Mouse (Mus musculus) neural tube, embryonic 14.5 days (tissue): ENCODE measurements around the gene Ccdc105. TPM values are rescaled to one million over a fixed set of nuclear protein-coding genes. Genes with fewer than 3 reads are reported as not detected.

ENCODE experiments used
- ATAC-seq: fragments of 200-750 bp; cut with Nextera tagmentation; 2 replicates; pipeline ENCODE4 v1.8.0; 2017; ENCODE audit warnings: low read depth, mild to moderate bottlenecking, moderate TSS enrichment, moderate library complexity
- H3K27ac ChIP-seq: fragments of 300-500 bp; sonication (generic); 2 replicates; pipeline ENCODE4 v1.5.1; 2014; ENCODE audit warnings: low read depth, mild to moderate bottlenecking, control low read depth, low read length, moderate library complexity, mixed read lengths
- H3K27me3 ChIP-seq: fragments of 300-500 bp; sonication (generic); 2 replicates; pipeline ENCODE4 v1.6.1; 2014; ENCODE audit warnings: low read length; ENCODE audit not compliant: control insufficient read depth, insufficient read depth
- H3K36me3 ChIP-seq: fragments of 300-500 bp; sonication (generic); 2 replicates; pipeline ENCODE4 v1.6.1; 2014; ENCODE audit warnings: low read length, mixed read lengths; ENCODE audit not compliant: control insufficient read depth, insufficient read depth
- H3K4me1 ChIP-seq: fragments of 300-500 bp; sonication (generic); 2 replicates; pipeline ENCODE4 v1.6.1; 2014; ENCODE audit warnings: low read length; ENCODE audit not compliant: control insufficient read depth, insufficient read depth
- H3K4me2 ChIP-seq: fragments of 300-500 bp; sonication (generic); 2 replicates; pipeline ENCODE4 v1.6.1; 2014; ENCODE audit warnings: mild to moderate bottlenecking, low read depth, low read length, control low read depth
- H3K4me3 ChIP-seq: fragments of 300-500 bp; sonication (generic); 2 replicates; pipeline ENCODE4 v1.5.1; 2014; ENCODE audit warnings: low read depth, low read length, control low read depth, mixed read lengths
- H3K9ac ChIP-seq: fragments of 300-500 bp; sonication (generic); replicated peaks from 2 replicates; pipeline ENCODE4 v1.6.1; 2014; ENCODE audit warnings: low read depth, mild to moderate bottlenecking, control low read depth, low read length, mixed read lengths
- H3K9me3 ChIP-seq: fragments of 300-500 bp; sonication (generic); 2 replicates; pipeline ENCODE4 v1.6.1; 2016; ENCODE audit warnings: low read length; ENCODE audit not compliant: control insufficient read depth
- whole genome bisulfite sequencing: fragments of 180-500 bp; shearing (Covaris S2); extraction: QIAGEN DNeasy Blood & Tissue Kit; methylation state at CpG from one replicate; pipeline ENCODE4 v1.1.7; 2014; 5-methylcytosine and 5-hydroxymethylcytosine counted together
- polyA plus RNA-seq: library from polyadenylated mRNA; unstranded; fragments of >200 nt; fragmentation: Nextera tagmentation; extraction: Ambion mirVana; gene quantifications from 2 replicates; pipeline ENCODE4 v1.2.1, GENCODE M21; 2014

Ccdc105 gene
- polyA plus RNA-seq, 1 experiment from 2014 or later, result 0.20 TPM

GRCm38 (mm10) chr10:78722654-78723053 lies 30.2 kb downstream of the Ccdc105 start:
- Histone ChIP-seq H3K4me1 (0 out of 2 replicates have a peak, but pooled peaks cover 3% of the 10 kb centered on the region), H3K27ac (no peak overlapping the region), H3K36me3 (no peaks in the 10 kb centered on the region), H3K27me3 (no peaks in the 10 kb centered on the region), H3K9ac (no peak overlapping the region), H3K4me2 (no peak overlapping the region), H3K9me3 (no peaks in the 10 kb centered on the region), H3K4me3 (no peak overlapping the region)
- ATAC-seq, result no peak
- 52% methylated on average over 2 of the region's 2 CpGs for WGBS

- ATAC-seq, result no peak
- H3K27me3 ChIP-seq, result no peaks in the 10 kb centered on the region
- no peak overlapping the region for H3K4me2 ChIP-seq
- H3K36me3 ChIP-seq, result no peaks in the 10 kb centered on the region
- H3K9ac ChIP-seq, result no peak overlapping the region
- H3K9me3 ChIP-seq, result no peaks in the 10 kb centered on the region
- 90% methylated on average over 5 of the region's 5 CpGs for WGBS
- no peak overlapping the region for H3K27ac ChIP-seq
- H3K4me1 ChIP-seq, result 0 out of 2 replicates have a peak, but pooled peaks cover 3% of the 10 kb centered on the region
- H3K4me3 ChIP-seq, result no peak overlapping the region
These were observed 30.8 kb downstream of the Ccdc105 start for GRCm38 (mm10) chr10:78722036-78722435.

GRCm38 (mm10) chr10:78718056-78718455 lies 34.8 kb downstream of the Ccdc105 start, which contains the start of gene Casp14:
Gene Casp14 (minus strand): TSS chr10:78718294.
- no peak within 1 kb of the TSS for H3K27ac ChIP-seq
- H3K4me1 ChIP-seq, result no peaks in the 10 kb centered on the region
- H3K9me3 ChIP-seq, result no peaks in the 10 kb centered on the region
- H3K27me3 ChIP-seq, result no peaks in the 10 kb centered on the region
- no peaks in the 10 kb centered on the region for H3K36me3 ChIP-seq
- no peak within 1 kb of the TSS for H3K9ac ChIP-seq
- 75% methylated on average over 11 of the region's 11 CpGs for WGBS
- H3K4me3 ChIP-seq, result no peak within 1 kb of the TSS
- ATAC-seq, result no peak
- H3K4me2 ChIP-seq, result no peak within 1 kb of the TSS

- no peak overlapping the region for H3K4me2 ChIP-seq
- H3K4me1 ChIP-seq, result no peaks in the 10 kb centered on the region
- no peaks in the 10 kb centered on the region for H3K27me3 ChIP-seq
- H3K9ac ChIP-seq, result no peak overlapping the region
- H3K4me3 ChIP-seq, result no peak overlapping the region
- no peak for ATAC-seq
- H3K27ac ChIP-seq, result no peak overlapping the region
- no peaks in the 10 kb centered on the region for H3K36me3 ChIP-seq
- no peaks in the 10 kb centered on the region for H3K9me3 ChIP-seq
These were observed 36.6 kb downstream of the Ccdc105 start for GRCm38 (mm10) chr10:78716231-78716630.

- no peak for ATAC-seq
- 95% methylated on average over 7 of the region's 7 CpGs for WGBS
- no peak overlapping the region for H3K27ac ChIP-seq
- H3K4me2 ChIP-seq, result no peak overlapping the region
- no peaks in the 10 kb centered on the region for H3K27me3 ChIP-seq
- no peaks in the 10 kb centered on the region for H3K4me1 ChIP-seq
- no peak overlapping the region for H3K4me3 ChIP-seq
- H3K36me3 ChIP-seq, result no peaks in the 10 kb centered on the region
- H3K9me3 ChIP-seq, result no peaks in the 10 kb centered on the region
- H3K9ac ChIP-seq, result no peak overlapping the region
These were observed 37.7 kb downstream of the Ccdc105 start for GRCm38 (mm10) chr10:78715156-78715555.

GRCm38 (mm10) chr10:78714129-78714528 lies 38.7 kb downstream of the Ccdc105 start:
- no peaks in the 10 kb centered on the region for H3K4me1 ChIP-seq
- H3K4me2 ChIP-seq, result no peak overlapping the region
- WGBS, result 85% methylated on average over 6 of the region's 6 CpGs
- H3K36me3 ChIP-seq, result no peaks in the 10 kb centered on the region
- no peaks in the 10 kb centered on the region for H3K27me3 ChIP-seq
- H3K9ac ChIP-seq, result no peak overlapping the region
- ATAC-seq, result no peak
- no peak overlapping the region for H3K27ac ChIP-seq
- H3K4me3 ChIP-seq, result no peak overlapping the region
- H3K9me3 ChIP-seq, result no peaks in the 10 kb centered on the region

GRCm38 (mm10) chr10:78710706-78711105 lies 42.2 kb downstream of the Ccdc105 start:
- H3K9ac ChIP-seq, result no peak overlapping the region
- H3K4me1 ChIP-seq, result no peaks in the 10 kb centered on the region
- no peaks in the 10 kb centered on the region for H3K9me3 ChIP-seq
- no peak overlapping the region for H3K27ac ChIP-seq
- no peak overlapping the region for H3K4me3 ChIP-seq
- no peaks in the 10 kb centered on the region for H3K27me3 ChIP-seq
- H3K4me2 ChIP-seq, result no peak overlapping the region
- no peak for ATAC-seq
- no peaks in the 10 kb centered on the region for H3K36me3 ChIP-seq

GRCm38 (mm10) chr10:78700881-78701280 lies 52.0 kb downstream of the Ccdc105 start:
- Histone ChIP-seq H3K4me2 (no peak overlapping the region), H3K4me1 (no peaks in the 10 kb centered on the region), H3K4me3 (no peak overlapping the region), H3K9me3 (no peaks in the 10 kb centered on the region), H3K36me3 (no peaks in the 10 kb centered on the region), H3K9ac (no peak overlapping the region), H3K27ac (no peak overlapping the region), H3K27me3 (no peaks in the 10 kb centered on the region)
- no peak for ATAC-seq
- 64% methylated on average over 3 of the region's 3 CpGs for WGBS
